Mouse (Mus musculus) ES-Bruce4 (cell line): Measurements from ENCODE around the gene Cwc22.

Source experiments
- CTCF ChIP-seq: IDR thresholded peaks from one replicate; pipeline ENCODE4 v1.8.1; 2011; ENCODE audit warnings: low read depth, low read length
- POLR2A ChIP-seq: IDR thresholded peaks from one replicate; pipeline ENCODE4 v1.8.1; 2011; ENCODE audit warnings: low read length; ENCODE audit not compliant: insufficient read depth

GRCm38 (mm10) chr2:77959341-77959740 lies 13.2 kb upstream of the Cwc22 start:
- TF ChIP-seq POLR2A (no peak), CTCF (no peak)
